Mouse (Mus musculus): ENCODE results near the gene Fam198a.

The Fam198a gene

GRCm38 (mm10) chr9:121926634-121927405 lies 24.0 kb upstream of the Fam198a start:
- no peak for DNase-seq

DNA sequence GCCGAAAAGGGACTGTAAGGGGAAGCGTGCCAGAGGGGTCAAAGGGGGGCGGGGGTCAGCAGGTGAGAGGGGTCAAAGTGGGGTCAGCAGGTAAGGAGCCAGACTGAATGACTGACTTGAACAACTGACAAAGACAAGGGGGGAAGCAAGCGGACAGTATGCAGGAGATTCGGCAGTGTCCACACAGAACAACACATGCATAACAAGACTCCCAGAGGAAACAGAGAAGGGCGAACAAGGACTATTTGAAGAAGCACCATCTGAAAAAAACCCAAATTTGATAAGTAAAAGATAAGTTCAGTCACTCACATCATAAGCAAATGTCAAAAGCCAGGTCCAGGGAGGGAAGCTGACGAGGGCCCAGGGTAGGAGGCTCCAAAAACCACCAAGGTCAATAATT lies 23.1 kb upstream of the Fam198a start:
- no peak for DNase-seq

GRCm38 (mm10) chr9:121928498-121928897 lies 22.3 kb upstream of the Fam198a start:
- peak; percentile 30 to 31 for DNase-seq

GRCm38 (mm10) chr9:121934856-121935255 lies 15.9 kb upstream of the Fam198a start:
- DNase-seq, result no peak

DNA sequence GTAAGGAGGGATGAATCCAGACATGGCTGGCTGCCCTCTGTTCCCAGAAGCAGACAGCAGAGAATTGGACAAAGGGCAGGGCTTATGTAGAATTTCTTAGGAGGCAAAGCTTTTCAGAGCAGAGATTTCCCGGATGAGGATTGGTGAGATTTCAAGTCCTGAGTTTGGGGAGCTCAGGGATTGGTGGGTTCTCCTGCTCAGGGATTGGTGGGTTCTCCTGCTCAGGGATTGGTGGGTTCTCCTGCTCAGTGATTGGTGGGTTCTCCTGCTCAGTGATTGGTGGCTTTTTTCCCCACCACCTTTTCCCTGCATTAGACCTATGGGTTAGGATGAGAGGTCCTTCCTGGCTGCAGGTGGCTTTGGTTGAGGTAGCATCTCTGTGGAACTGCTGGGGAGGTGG lies 13.8 kb upstream of the Fam198a start:
- no peak for DNase-seq

- DNase-seq, result no peak
Observed at GRCm38 (mm10) chr9:121937451-121937864, 13.3 kb upstream of the Fam198a start.

DNA sequence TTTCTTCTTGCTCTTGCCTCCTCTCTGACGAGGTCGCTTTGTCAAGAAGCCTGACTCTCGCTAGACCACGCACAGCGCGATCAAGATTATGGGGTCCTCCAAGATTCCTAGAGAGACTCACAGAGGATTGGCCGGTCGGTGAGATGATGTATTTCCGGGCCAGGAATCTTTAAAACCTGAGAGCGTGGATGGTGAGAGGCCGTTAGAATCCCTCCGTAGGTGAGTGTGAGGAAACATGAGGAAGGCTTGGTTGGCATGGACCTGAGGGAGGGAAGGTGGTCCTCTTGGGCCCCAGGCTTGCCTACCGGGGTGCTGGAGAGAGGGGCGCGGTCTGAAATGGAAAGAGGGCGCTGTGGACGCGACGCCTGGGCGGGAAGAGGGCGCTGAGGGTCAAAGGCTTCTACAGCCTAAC lies 12.8 kb upstream of the Fam198a start:
- no peak for DNase-seq

- no peak for DNase-seq
Observed at GRCm38 (mm10) chr9:121943005-121943404, 7.8 kb upstream of the Fam198a start.

DNA sequence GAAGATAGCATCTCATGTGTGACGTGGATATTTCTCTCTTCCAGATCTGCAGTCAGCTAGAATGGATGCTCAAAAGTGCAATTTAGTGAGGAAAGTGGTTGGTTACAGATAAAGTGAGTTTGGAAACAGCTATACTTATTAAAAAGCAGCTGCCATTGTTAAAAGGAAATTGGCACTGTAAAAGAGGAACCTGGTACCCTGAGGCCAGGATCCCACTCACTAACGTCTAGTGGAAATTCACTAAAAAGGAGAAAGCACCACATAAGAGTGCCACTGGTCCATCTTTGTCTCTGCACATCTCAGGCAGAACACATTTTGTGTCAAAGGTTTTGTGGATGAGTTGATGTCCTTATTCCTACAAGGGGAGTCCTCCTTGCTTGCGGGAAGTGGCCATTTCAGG lies 7.2 kb upstream of the Fam198a start:
- no peak for DNase-seq

DNA sequence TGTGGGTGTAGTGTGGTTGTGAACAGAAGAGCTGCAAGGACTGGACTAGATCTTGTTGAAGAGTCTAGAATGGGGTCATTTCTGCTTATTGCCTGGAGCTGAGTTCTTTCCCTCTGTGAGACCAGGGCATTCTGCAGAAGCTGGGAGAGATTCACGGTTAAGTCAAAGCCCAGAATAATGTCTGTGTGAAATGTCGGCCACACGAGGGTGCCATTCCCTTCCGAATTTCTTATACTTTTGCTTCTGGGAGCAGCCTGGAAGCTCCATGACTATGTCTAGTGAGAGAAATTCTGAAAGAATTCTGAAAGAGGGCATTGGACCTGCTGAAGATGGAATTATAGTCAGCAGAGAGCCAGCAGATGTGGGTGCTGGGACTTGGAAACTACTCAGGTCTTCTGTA lies 3.0 kb upstream of the Fam198a start:
- peak; percentile 51 to 56 for DNase-seq

DNA sequence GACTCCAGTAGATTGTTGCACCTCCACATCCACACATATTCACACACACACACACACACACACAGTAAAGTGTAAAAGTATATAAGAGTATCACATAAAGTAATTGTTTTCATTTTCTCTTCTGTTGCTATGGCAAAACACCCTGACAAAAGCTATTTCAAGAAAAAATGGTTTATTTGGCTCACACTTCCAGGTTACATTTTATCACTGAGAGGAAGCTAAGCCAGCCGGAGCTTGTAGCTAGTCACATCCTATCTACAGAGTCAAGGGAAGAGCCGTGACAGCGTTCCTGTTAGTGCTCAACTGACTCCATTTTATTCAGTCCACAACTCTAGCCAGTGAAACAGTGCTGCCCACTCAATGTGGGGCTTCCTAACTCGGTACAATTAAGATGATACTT lies 2.4 kb upstream of the Fam198a start:
- DNase-seq, result no peak

- DNase-seq, result no peak
Observed at GRCm38 (mm10) chr9:121951114-121951423, 281 bp downstream of the Fam198a start.

DNA sequence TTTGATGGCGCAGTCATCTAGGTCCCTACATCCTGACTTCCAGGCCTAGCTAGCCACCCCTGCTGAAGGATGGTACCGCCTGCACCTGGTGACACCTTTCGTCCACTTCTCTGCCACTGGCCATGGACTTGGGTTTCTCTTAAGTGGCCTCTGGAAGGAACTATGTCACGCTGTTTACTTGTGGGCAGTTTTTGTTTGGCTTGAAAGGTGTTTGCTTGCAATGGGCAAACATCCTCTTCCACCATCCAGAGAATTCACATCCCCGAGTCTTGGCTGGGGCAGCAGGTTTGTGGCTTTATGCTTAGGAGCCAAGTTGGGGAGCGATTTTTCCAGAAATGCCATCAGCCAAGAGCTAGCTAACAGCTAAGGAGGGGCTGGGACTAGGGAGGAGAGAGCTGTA lies 1.8 kb downstream of the Fam198a start:
- peak; percentile 61 to 68 for DNase-seq

GRCm38 (mm10) chr9:121959966-121960635 lies 9.3 kb downstream of the Fam198a start:
- DNase-seq, result no peak

DNA sequence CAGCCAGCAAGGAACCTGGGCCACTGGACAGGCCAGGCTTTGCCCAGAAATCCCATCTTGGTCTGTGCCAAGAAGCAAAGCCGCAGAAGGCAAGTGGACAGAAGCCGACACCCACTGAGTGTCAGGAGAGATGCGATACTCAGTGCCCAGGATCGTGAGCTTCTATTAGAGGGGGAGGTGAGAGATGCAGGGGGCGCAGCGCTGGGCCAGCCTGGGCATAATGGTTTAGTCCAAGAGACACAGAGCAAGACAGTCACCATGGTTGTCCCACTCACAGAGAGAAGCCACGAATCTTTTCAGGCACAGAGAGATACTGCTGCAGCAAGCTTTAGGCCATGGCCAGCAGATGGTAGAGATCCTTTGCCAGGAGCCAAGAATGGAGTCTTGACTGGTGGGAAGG lies 14.2 kb downstream of the Fam198a start:
- DNase-seq, result no peak

GRCm38 (mm10) chr9:121968258-121968657 lies 17.5 kb downstream of the Fam198a start:
- peak; percentile 61 to 70 for DNase-seq

GRCm38 (mm10) chr9:121969841-121970381 lies 19.1 kb downstream of the Fam198a start:
- no peak for DNase-seq

DNA sequence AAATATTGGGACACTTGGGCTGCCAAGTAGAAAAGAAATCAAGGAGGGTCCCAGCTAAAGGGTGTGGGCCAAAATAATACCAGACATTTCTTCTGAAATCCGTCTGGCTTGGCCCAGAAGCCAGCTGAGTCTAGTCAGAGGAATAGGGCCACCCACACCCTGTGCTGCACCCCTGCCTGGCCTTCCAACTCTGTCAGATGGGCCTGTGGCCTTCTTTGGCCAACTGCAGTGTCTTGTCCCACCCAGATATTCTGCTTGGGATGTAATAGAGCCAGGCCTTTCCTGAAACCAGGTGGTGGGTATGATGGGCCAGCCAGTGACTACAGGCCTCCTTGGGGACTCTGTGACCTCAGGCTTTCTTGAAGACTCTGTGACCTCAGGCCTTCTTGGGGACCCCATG lies 22.4 kb downstream of the Fam198a start:
- DNase-seq, result no peak

DNA sequence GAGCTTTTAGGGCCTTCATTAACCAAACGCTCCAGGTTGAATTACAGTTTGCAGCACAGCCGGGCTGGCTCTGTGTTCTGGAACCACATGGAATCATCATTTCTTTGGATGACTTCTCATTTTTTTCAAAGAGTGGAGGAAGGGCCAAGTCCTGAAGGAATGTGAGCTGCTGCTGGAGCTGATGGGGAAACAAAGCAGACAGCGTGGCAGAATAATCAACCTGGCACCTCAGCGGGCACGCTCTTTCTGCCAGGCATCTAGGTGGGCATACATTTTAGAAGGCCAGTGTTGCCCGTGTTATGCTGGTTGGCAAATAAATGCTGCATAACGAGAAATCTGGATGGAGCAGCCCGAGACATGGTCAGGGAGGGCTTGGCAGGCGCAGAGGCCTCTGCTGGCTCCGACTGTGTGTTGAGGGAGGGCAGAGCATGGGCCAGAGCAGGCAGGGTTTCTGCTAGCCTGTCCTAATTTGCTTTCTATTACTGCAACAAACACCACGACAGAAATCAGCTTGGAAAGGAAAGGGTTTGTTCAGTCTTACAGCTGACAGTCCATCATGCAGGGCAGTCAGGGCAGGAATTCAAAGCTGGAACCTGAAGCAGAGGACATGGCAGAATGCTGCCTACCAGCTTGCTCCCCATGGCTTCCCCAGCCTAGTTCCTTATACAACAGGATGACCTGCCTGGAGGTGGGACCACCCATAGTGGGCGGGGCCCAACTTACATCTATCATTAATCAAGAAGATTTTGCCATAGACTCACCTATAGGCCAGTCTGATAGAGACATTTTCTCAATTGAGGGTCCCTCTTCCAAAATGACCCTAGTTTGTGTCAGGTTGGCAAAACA lies 23.6 kb downstream of the Fam198a start:
- no peak for DNase-seq

DNA sequence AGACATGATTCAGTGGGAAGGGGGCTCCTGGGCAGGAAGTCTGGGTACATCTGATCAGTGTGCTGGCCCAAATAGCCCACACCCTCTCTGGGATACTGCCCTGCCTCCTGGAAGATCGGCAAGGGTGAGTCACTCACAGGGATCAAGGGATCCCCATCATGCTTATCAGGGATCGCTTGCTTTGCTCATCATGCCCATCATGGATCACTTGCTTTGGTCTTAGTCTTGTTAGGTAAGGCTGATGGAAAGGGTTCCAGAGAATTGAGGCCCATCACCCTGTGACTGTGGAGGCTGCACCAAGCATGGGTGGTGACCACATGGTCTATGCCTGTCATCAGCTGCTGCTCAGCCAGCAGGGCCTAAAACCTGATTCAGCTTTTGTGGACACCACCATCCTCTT lies 24.5 kb downstream of the Fam198a start:
- no peak for DNase-seq

DNA sequence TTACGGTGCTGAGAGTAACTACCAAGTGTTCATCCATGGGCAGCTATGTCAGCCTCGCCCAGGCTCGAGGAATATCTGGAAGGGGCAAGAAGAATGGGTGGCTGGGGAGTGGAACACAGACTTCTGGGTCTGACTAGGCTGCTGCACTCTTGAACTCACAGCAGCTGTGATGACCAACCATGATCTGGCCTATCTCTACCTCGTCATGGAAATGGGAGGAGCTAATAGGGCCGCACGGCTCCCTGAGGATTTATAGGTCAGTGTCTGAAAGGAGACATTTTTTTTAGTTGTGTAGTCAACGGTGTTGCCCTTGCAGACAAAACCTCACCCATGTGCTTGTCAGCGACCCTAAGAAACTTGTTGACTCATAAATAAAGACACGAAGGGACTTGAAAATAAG lies 30.3 kb downstream of the Fam198a start:
- DNase-seq, result no peak

DNA sequence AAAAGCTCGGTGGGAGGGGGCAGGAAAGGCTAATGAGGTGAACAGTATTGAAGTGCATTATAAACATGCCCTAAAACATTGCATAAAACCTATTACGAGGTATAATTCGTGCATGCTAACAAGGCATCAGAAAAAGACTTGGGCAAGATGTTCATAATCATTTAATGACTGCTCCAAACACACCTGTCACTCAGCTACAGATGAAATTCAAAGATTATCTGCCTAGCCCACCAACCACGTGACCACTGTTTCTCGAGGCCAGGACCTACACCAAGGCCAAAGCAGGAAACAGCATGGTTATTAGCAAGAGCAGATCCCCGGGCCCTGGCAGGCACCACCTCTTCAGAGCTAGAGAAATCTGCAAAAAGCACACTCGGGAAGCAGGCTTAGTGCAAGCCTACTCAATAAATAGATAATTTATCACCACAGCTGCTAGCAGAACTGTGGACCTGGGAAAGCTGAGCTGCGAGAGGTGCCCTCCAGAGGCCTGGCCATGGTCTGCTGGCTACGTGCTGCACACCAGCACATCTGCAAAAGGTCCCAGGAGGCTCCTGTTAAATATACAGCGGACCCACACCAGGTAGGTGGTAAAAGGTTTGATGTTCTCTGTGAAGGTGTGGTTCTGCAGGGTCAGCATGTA lies 30.8 kb downstream of the Fam198a start:
- DNase-seq, result no peak

DNA sequence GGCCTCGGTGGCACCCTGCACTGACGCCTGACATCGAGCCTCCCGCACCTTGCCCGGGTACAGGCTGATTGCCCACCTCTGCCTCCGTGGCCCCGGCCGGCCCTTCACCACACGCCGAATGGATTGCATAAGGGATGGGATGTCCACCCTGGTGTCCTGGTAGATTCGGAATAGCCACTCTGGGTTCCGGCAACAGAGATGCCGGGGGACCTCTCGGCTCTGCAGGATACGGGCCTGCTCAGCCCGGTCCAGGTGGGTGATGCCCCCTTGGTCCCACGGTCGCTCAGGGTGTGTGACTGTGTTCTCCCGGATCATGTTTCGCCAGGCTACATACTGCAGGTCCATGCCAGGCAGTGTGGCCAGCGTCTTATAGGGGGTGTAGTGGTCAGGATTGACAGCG lies 31.4 kb downstream of the Fam198a start:
- DNase-seq, result no peak
